Mouse (Mus musculus): ENCODE measurements around the gene Mtx1.

DNA sequence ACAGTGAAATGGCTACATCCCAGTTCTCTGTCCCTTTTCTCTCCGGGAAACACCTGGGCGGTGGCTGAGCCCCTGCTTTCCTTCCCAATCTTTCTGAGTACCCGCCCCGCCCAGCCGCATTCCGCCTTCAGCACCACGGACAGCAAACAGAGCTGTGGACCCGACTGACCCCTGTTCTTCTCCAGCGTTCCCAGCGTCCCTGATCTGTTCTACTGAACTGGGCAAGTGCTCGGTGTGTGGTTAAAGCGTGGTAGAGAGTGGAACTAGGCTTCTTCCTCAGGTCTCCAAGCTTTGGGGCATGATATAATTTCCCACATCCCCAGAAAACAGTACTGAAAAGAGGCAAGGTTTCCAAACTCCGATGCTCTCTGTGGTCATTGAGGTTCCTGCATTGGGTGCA lies 67.7 kb downstream of the Mtx1 start:
- TF ChIP-seq CTCF (IDR thresholded peaks at IDR 0.05; ENCODE audit: low read depth): no peak
- TF ChIP-seq EP300 (IDR thresholded peaks at IDR 0.05; ENCODE audit: low read depth): no peak
